Mouse (Mus musculus) T-helper 1 cell (primary cell): ENCODE results near the gene Mill2.
"Not testable (repeated sequence)": the region's sequence is repeated elsewhere in the genome, so short reads cannot be mapped to it uniquely, and the experiment has no call there.

ENCODE experiments used
- in situ Hi-C: fragments of 300-600 bp; cut with MboI, MseI; formaldehyde crosslinking; loops from one replicate; pipeline ENCODE4 v1.15.1; 2025; ENCODE audit warnings: high pct_unique_total_duplicates

Mill2 gene

GRCm38 (mm10) chr7:18839865-18840264 is at the start of gene Mill2:
Gene Mill2 (plus strand): TSS chr7:18839966.
- in situ Hi-C loops = no loop called here

GRCm38 (mm10) chr7:18790671-18791070 is 49.1 kb upstream of the Mill2 start:
- in situ Hi-C loops = not testable (repeated sequence)

DNA sequence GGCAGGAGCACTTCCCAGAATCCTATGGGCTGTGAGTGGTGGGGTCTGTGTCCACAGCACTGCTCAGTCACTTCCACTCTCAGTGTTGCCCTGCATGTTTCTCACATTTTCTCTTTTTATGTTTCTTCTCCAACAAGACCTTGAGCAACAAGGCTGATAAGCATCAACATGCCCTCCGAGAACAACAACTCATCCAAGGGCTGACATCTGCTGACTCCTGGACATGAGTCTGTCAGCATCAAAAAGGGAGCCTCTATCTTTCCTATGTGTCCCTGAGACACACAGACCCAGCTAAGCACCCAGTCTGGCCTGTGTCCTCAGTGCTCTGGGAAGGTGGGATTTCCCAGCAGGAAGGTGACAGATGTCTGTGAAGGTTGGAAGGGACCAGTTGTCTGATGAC is 41.3 kb upstream of the Mill2 start, which contains the start of gene Psg19:
Gene Psg19 (minus strand): TSS at position 101 of the 400 bp plus-strand sequence.
- in situ Hi-C loops = no loop called here

DNA sequence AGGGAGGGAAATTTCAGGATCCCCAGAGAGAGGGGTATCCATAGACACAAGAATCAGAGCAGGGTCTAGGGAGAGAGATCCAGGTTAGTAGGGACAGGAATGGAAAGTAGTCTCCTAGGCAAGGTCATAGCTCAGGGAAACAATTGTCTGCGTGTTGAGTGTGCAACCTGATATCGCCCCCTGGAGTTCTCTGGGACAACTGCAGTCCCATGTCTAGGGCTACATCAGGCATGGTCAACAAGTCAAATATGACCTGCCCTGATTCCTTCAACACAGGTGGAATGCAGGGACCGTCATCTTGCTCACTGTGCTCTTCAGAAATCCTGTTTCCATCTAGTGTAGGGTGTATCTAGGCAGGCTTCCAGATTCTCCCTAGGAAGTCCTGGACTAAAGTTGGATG is 40.6 kb upstream of the Mill2 start:
- in situ Hi-C loops = no loop called here

GRCm38 (mm10) chr7:18803526-18803925 is 36.2 kb upstream of the Mill2 start:
- in situ Hi-C loops = no loop called here

DNA sequence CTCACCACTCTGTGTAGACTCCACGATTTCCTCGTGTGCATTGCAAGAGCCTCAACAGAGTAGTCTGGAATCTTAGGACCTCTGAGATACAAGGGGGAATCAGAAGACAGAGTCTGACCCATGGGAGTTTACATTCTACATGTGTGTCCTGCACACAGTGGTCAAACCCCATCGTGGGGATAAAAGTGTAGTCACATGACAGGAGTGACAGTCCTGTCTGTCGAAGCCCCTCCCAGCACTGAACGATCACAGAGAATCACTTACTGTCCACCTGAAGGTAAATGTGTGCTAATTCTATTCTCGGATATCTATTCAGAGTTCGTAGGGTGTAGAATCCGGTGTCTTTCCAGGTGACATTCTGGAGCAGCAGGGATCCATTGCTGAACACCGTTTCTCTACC is 21.5 kb upstream of the Mill2 start:
- in situ Hi-C loops = no loop called here

GRCm38 (mm10) chr7:18821507-18821906 is 18.3 kb upstream of the Mill2 start, which contains the start of gene Psg17:
Gene Psg17 (minus strand): TSS chr7:18821607.
- in situ Hi-C loops = no loop called here

GRCm38 (mm10) chr7:18827792-18828546 is 11.8 kb upstream of the Mill2 start:
- in situ Hi-C loops = no loop called here

DNA sequence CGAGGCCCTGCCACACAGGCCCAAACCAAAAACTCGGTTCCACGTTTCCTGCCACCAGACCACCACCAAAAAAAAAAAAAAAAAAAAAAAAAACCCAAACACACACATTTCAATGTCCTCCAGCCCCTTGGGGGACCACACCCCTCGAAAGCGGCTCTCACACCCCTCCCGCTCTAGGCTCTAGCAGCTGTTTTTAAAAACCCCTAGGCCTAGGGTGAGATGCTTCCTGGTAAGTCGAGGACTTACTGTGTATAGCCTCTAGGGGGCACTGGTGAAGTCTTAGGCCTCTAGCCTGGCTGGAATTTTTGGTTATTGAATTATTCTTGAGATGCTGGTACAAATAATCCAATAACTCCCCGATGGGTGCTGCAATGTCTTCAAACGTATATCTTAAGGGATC is 11.2 kb upstream of the Mill2 start:
- in situ Hi-C loops = no loop called here

DNA sequence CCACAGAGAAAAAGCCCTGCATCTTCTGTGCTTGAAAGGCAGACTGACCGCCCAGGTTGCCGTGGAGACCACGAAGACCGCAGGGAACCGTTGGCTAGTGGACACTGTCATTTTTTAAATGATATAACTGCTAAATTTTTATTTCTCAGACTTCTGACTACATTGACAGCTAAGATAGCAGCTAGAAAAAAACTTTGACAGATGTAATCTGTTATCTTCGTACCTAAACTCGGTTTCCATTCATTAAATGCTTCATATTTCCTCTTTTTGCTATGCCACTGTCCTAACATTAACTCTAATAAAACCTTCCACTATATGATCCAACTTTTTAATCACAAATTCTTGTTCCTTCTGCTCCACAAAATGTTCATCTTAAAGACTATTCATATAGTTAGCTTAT is 10.2 kb upstream of the Mill2 start:
- in situ Hi-C loops = no loop called here

GRCm38 (mm10) chr7:18832298-18832697 is 7.5 kb upstream of the Mill2 start:
- in situ Hi-C loops = no loop called here

- in situ Hi-C loops = no loop called here
Measured at GRCm38 (mm10) chr7:18840386-18841173, 814 bp downstream of the Mill2 start.

DNA sequence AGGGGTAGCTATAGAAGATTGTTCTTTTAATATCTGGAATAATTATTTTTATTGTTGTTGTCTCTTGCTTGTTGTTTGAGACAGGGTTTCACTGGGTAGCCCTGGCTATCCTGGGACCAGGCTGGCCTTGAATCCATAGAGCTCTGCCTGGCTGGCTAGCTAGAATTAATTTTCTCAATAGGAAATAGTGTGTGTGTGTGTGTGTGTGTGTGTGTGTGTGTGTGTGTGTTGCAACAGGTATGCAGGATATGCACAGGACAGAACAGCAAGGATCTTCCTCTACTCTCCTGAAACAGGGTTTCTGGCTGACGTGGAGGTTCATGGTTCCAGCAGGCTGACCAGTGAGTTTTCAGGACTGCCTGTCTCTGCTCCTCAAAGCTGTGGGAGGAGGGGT is 1.4 kb downstream of the Mill2 start:
- in situ Hi-C loops = no loop called here

DNA sequence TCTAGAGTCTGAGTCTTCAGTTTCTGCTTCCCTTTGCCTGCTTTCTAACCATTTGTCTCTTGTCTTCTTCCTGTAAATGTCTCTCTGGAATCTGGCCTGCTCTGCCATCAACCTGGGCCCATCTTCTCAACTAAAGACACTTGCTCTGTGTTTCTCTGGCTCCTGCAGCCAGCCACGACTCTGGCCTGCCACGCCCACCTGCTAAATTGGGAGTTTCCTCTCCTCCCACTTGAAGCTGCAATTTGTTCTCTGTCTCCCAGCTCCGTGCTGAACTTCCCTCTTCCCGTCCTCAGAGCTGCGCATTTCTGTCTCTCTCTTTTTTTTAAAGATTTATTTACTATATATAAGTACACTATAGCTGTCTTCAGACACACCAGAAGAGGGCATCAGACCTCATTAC is 5.0 kb downstream of the Mill2 start:
- in situ Hi-C loops = no loop called here

GRCm38 (mm10) chr7:18848395-18848794 is 8.6 kb downstream of the Mill2 start:
- in situ Hi-C loops = no loop called here

DNA sequence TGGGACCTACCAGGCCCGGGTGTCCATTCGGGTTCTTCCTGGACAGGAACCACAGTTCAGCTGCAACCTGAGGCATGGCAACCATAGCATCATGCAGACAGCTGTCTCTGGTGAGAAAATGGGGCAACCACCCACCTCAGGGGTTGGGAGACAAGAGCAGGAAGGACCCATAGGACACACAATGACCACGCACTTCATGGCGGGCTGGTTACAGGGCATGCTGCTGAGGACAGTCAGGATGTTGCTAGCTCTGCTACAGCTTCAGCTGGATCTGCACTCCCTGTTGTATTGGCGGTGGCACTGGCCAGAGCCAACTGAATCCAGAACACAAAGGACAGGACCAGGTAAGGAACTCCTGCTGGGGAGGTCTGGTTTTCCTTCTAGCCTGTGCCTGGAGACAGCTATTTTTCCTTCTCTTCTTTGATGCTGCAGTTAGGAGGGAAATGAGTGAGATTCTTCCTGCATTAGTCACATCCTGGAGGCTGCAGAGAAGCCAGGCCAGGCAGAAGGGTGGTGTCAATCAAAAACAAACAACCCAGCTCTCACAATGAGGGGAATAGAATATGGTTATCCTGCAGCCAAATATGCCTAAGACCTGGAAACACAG is 18.6 kb downstream of the Mill2 start:
- in situ Hi-C loops = no loop called here

GRCm38 (mm10) chr7:18862801-18863200 is 23.0 kb downstream of the Mill2 start:
- in situ Hi-C loops = no loop called here

DNA sequence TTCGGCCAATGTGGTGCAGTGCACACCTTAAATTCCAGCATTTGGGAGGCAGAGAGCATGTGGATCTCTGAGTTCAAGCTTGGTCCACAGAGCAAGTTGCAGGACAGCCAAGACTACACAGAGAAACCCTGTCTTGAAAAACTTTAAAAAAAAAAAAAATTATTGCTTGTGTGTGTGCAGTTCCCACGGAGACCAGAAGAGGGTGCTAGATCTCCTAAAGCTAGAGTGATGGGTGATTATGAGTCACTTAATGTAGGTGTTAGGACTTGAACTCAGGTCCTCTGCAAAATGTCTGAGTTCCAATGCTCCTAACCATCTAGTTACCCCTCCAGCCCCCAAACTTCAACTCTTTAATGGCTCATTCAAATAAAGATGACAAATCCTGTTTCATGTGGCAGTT is 28.7 kb downstream of the Mill2 start:
- in situ Hi-C loops = loop anchor here (5.0 kb wide), 1 partner anchor 126 kb away; no protein-coding TSS in a partner anchor

DNA sequence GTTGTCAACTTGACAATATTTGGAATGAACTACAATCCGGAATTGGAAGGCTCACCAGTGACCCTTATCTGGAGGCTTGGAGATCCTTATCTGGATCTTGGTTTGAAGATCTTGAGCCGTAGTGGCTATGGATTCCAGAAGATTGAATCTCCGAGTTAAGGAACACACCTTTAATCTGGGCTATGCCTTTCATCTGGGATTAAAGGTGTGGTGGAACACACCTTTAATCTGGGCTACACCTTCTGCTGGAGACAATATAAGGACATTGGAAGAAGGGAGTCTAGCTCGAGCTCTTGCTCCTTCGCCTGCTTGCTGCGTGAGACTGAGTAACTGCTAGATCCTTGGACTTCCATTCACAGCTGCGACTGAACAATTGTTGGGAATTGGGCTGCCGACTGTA is 31.3 kb downstream of the Mill2 start, which contains the start of gene Pglyrp1:
Gene Pglyrp1 (plus strand): TSS at position 301 of the 400 bp plus-strand sequence.
- in situ Hi-C loops = loop anchor here (10.0 kb wide), 1 partner anchor 646 kb away; no protein-coding TSS in a partner anchor

GRCm38 (mm10) chr7:18872014-18872802 is 32.4 kb downstream of the Mill2 start:
- in situ Hi-C loops = loop anchor here (10.0 kb wide), 1 partner anchor 647 kb away; no protein-coding TSS in a partner anchor

DNA sequence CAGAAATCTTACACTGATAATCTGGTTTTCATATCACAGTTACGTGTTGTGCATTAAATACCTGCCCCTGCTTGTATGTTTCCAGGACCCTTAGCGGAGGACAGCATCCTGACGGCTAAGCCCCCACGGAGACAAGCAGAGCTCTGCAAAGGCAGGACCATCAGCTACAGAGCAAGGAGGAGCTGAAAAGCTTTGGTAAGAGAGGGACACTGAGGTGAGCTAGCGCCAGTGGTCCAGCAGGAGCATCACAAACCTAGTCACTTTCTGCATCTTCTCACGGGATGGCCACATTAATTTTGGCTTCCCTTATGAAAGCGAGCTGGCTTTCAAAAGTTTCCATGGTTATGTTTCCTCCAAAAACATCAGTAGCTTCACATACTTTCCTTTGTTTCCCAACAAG is 33.0 kb downstream of the Mill2 start:
- in situ Hi-C loops = loop anchor here (10.0 kb wide), 1 partner anchor 648 kb away; no protein-coding TSS in a partner anchor
